Mouse (Mus musculus) G1E-ER4 (cell line): Measurements from ENCODE around the gene 3110082J24Rik. TPM values are rescaled to one million over a fixed set of nuclear protein-coding genes. Genes with fewer than 3 reads are reported as not detected.

Source experiments
- GATA1 ChIP-seq: IDR thresholded peaks from one replicate; pipeline ENCODE4 v1.8.0; 2012; ENCODE audit warnings: low read length, inconsistent platforms
- polyA plus RNA-seq: library from polyadenylated mRNA; stranded (reverse); fragments of >175 nt; gene quantifications from 2 replicates; pipeline ENCODE4 v1.2.3, GENCODE M21; 2012

Gene 3110082J24Rik
- not detected in 2 replicates for polyA plus RNA-seq

- no peak for TF ChIP-seq GATA1
Measured at GRCm38 (mm10) chr5:30105668-30106300, at the start of gene 3110082J24Rik. 3110082J24Rik (minus strand) TSS chr5:30106086.

- no peak for TF ChIP-seq GATA1
Measured at GRCm38 (mm10) chr5:30155395-30155792, 49.5 kb upstream of the 3110082J24Rik start.

- no peak for TF ChIP-seq GATA1
Measured at GRCm38 (mm10) chr5:30154474-30155394, 48.8 kb upstream of the 3110082J24Rik start, which contains the start of the genes Hadha and Hadhb. Hadha (minus strand) TSS chr5:30155162. Hadhb (plus strand) TSS chr5:30155248.

GRCm38 (mm10) chr5:30154013-30154412 is 48.1 kb upstream of the 3110082J24Rik start:
- no peak for TF ChIP-seq GATA1

GRCm38 (mm10) chr5:30153222-30153621 is 47.3 kb upstream of the 3110082J24Rik start:
- no peak for TF ChIP-seq GATA1

GRCm38 (mm10) chr5:30152413-30152812 is 46.5 kb upstream of the 3110082J24Rik start:
- no peak for TF ChIP-seq GATA1

- no peak for TF ChIP-seq GATA1
Measured at GRCm38 (mm10) chr5:30152007-30152406, 46.1 kb upstream of the 3110082J24Rik start.

GRCm38 (mm10) chr5:30148133-30148920 is 42.4 kb upstream of the 3110082J24Rik start:
- TF ChIP-seq GATA1, result no peak

GRCm38 (mm10) chr5:30146526-30146925 is 40.6 kb upstream of the 3110082J24Rik start:
- no peak for TF ChIP-seq GATA1

- no peak for TF ChIP-seq GATA1
Measured at GRCm38 (mm10) chr5:30138193-30138592, 32.3 kb upstream of the 3110082J24Rik start.

- no peak for TF ChIP-seq GATA1
Measured at GRCm38 (mm10) chr5:30137271-30137670, 31.4 kb upstream of the 3110082J24Rik start.

GRCm38 (mm10) chr5:30135711-30136231 is 29.9 kb upstream of the 3110082J24Rik start:
- TF ChIP-seq GATA1, result no peak

GRCm38 (mm10) chr5:30132173-30132572 is 26.3 kb upstream of the 3110082J24Rik start:
- no peak for TF ChIP-seq GATA1

- TF ChIP-seq GATA1, result no peak
Measured at GRCm38 (mm10) chr5:30131246-30131645, 25.4 kb upstream of the 3110082J24Rik start.

GRCm38 (mm10) chr5:30128680-30129079 is 22.8 kb upstream of the 3110082J24Rik start:
- TF ChIP-seq GATA1, result no peak

GRCm38 (mm10) chr5:30127921-30128597 is 22.2 kb upstream of the 3110082J24Rik start:
- no peak for TF ChIP-seq GATA1
